Mouse (Mus musculus) cerebellum, postnatal 36 days (tissue): ENCODE data around the gene Nbas.

Experiments
- DNase-seq, 2 experiments: peaks; one replicate each; pipeline ENCODE4 v3.0.0; 2021 to 2022; ENCODE audit warnings: mixed read lengths in 2 of 2

The Nbas gene

GRCm38 (mm10) chr12:13410191-13410590, 141.3 kb downstream of the Nbas start:
- DNase-seq: no peak

GRCm38 (mm10) chr12:13418651-13419050, 149.7 kb downstream of the Nbas start:
- DNase-seq: no peak

- DNase-seq: no peak
Measured at GRCm38 (mm10) chr12:13430219-13430618, 161.3 kb downstream of the Nbas start.

- DNase-seq: no peak
Measured at GRCm38 (mm10) chr12:13444653-13445431, 175.9 kb downstream of the Nbas start.

- no peak for DNase-seq
Measured at GRCm38 (mm10) chr12:13445486-13446065, 176.6 kb downstream of the Nbas start.

- no peak for DNase-seq
Measured at GRCm38 (mm10) chr12:13448916-13449315, 180.0 kb downstream of the Nbas start.

GRCm38 (mm10) chr12:13452050-13452449, 183.1 kb downstream of the Nbas start:
- DNase-seq: no peak

- no peak for DNase-seq
Measured at GRCm38 (mm10) chr12:13460223-13460853, 191.4 kb downstream of the Nbas start.

GRCm38 (mm10) chr12:13461558-13462153, 192.7 kb downstream of the Nbas start:
- no peak for DNase-seq

GRCm38 (mm10) chr12:13462397-13462796, 193.5 kb downstream of the Nbas start:
- no peak for DNase-seq

- no peak for DNase-seq
Measured at GRCm38 (mm10) chr12:13465554-13465953, 196.6 kb downstream of the Nbas start.

- no peak for DNase-seq
Measured at GRCm38 (mm10) chr12:13474881-13475280, 205.9 kb downstream of the Nbas start.

- DNase-seq: no peak
Measured at GRCm38 (mm10) chr12:13479163-13479562, 210.2 kb downstream of the Nbas start.

- DNase-seq: no peak
Measured at GRCm38 (mm10) chr12:13486278-13486677, 217.3 kb downstream of the Nbas start.

- no peak for DNase-seq
Measured at GRCm38 (mm10) chr12:13497211-13497610, 228.3 kb downstream of the Nbas start.

- no peak for DNase-seq
Measured at GRCm38 (mm10) chr12:13499237-13499889, 230.4 kb downstream of the Nbas start.

- DNase-seq: no peak
Measured at GRCm38 (mm10) chr12:13500191-13500590, 231.3 kb downstream of the Nbas start.

- DNase-seq: peak in 1 of 2 experiments; percentile 19
Measured at GRCm38 (mm10) chr12:13504771-13505444, 236.0 kb downstream of the Nbas start.

GRCm38 (mm10) chr12:13518082-13518481, 249.1 kb downstream of the Nbas start:
- no peak for DNase-seq

GRCm38 (mm10) chr12:13519413-13519812, 250.5 kb downstream of the Nbas start:
- DNase-seq: no peak

- no peak for DNase-seq
Measured at GRCm38 (mm10) chr12:13532731-13533365, 263.9 kb downstream of the Nbas start.

GRCm38 (mm10) chr12:13539171-13539570, 270.2 kb downstream of the Nbas start:
- no peak for DNase-seq
